Mouse (Mus musculus) kidney, embryonic 16.5 days (tissue): ENCODE measurements around the gene Gm27021. TPM values are rescaled to one million over a fixed set of nuclear protein-coding genes. Genes with fewer than 3 reads are reported as not detected.

Experiments
- ATAC-seq: fragments of 200-750 bp; cut with Nextera tagmentation; 2 replicates; pipeline ENCODE4 v1.8.0; 2017; ENCODE audit warnings: moderate TSS enrichment; ENCODE audit not compliant: low FRiP score, low TSS enrichment
- H3K27ac ChIP-seq: fragments of 300-500 bp; sonication (generic); 2 replicates; pipeline ENCODE4 v1.5.1; 2014; ENCODE audit warnings: low read length
- H3K27me3 ChIP-seq: fragments of 300-500 bp; sonication (generic); 2 replicates; pipeline ENCODE4 v1.6.1; 2014; ENCODE audit warnings: low read length, control low read depth, mixed read lengths; ENCODE audit not compliant: insufficient read depth
- H3K36me3 ChIP-seq: fragments of 300-500 bp; sonication (generic); 2 replicates; pipeline ENCODE4 v1.6.1; 2014; ENCODE audit warnings: low read length, control low read depth, mixed read lengths; ENCODE audit not compliant: insufficient read depth
- H3K4me1 ChIP-seq: fragments of 300-500 bp; sonication (generic); 2 replicates; pipeline ENCODE4 v1.6.1; 2014; ENCODE audit warnings: low read length, control low read depth, mixed read lengths; ENCODE audit not compliant: insufficient read depth
- H3K4me2 ChIP-seq: fragments of 300-500 bp; sonication (generic); replicated peaks from 2 replicates; pipeline ENCODE4 v1.6.1; 2014; ENCODE audit warnings: low read depth, low read length
- H3K4me3 ChIP-seq: fragments of 300-500 bp; sonication (generic); 2 replicates; pipeline ENCODE4 v1.5.1; 2014; ENCODE audit warnings: mild to moderate bottlenecking, low read length
- H3K9ac ChIP-seq: fragments of 300-500 bp; sonication (generic); replicated peaks from 2 replicates; pipeline ENCODE4 v1.6.1; 2014; ENCODE audit warnings: low read length
- H3K9me3 ChIP-seq: fragments of 300-500 bp; sonication (generic); 2 replicates; pipeline ENCODE4 v1.6.1; 2016; ENCODE audit warnings: low read length, control low read depth
- WGBS: fragments of 180-500 bp; shearing (Covaris S2); extraction: QIAGEN DNeasy Blood & Tissue Kit; methylation state at CpG from one replicate; pipeline ENCODE4 v1.1.7; 2014; 5-methylcytosine and 5-hydroxymethylcytosine counted together
- polyA plus RNA-seq: library from polyadenylated mRNA; unstranded; fragments of >200 nt; fragmentation: Nextera tagmentation; extraction: Ambion mirVana; gene quantifications from 2 replicates; pipeline ENCODE4 v1.2.1, GENCODE M21; 2015

Gene Gm27021
- polyA plus RNA-seq, 1 experiment from 2014 or later = 4.2 TPM

DNA sequence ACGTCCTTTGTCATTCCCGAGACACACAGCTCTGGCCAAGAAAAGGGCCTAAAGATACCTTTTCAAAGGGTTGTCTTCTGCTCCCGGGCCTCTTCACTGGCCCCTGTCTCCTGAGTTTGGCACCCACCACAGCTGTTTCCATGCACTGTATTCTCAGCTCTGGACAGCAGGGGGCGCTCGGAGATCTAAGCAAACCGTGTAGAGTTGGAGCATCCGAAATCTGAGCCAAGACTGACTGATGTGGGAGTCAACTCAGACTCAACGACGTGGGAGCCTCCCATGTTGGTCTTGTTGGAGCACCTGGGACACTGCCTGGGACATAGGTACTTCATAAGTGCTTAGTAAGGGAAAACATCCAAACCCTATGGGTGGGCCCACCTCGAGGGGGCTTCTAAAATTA lies 10.6 kb upstream of the Gm27021 start:
- no peaks in the 10 kb centered on the region for H3K4me1 ChIP-seq
- H3K36me3 ChIP-seq = peaks cover 9% of the 10 kb centered on the region
- no peak overlapping the region for H3K4me3 ChIP-seq
- H3K9ac ChIP-seq = no peak overlapping the region
- no peak overlapping the region for H3K27ac ChIP-seq
- H3K4me2 ChIP-seq = no peak overlapping the region
- H3K9me3 ChIP-seq = no peaks in the 10 kb centered on the region
- peak; percentile 56 for ATAC-seq
- WGBS = 11% methylated on average over 10 of the region's 10 CpGs
- H3K27me3 ChIP-seq = no peaks in the 10 kb centered on the region

DNA sequence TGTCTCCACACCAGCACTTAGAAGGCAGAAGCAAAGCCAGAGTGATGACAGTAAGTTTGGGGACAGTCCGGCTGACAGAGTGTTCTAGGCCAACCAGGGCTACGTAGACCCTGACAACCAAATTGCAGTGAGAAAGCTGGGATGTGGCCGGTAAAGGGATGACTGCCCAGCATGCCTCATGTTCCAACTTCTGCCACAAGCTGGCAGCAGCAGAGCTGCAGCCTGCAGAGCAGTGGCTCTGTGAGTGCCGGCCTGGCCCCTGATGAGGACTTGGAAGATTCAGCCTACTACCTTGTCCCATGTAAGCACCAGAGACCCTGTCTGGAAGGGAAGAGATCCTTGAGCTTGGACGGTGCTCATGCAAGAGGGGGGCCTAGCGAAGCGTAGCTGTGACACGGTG lies 7.8 kb upstream of the Gm27021 start:
- Histone ChIP-seq H3K4me1 (no peaks in the 10 kb centered on the region), H3K36me3 (peaks cover 35% of the 10 kb centered on the region), H3K4me3 (no peak overlapping the region), H3K9me3 (no peaks in the 10 kb centered on the region), H3K4me2 (no peak overlapping the region), H3K9ac (no peak overlapping the region), H3K27me3 (no peaks in the 10 kb centered on the region), H3K27ac (no peak overlapping the region)
- no peak for ATAC-seq
- 63% methylated on average over 8 of the region's 8 CpGs for WGBS

DNA sequence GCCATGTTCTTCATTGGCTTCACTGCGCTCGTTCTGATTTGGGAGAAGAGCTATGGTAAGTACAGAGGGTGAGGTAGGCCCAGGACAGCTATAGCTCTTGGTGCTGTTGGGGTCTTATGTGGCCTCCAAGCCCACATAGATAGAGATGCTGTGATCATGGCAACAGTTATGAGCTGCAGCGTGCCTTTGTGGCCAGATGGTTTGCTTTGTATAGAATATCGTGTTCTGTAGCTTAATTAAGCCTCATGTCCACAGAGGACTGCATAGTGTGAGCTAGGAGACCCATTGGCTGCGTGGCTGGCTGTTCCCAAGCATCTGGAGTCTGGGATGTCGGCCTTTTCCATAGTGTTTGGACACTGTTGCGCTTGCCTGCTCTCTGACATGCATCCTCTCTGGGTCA lies 5.4 kb upstream of the Gm27021 start:
- H3K4me2 ChIP-seq = no peak overlapping the region
- WGBS = 91% methylated on average over 7 of the region's 7 CpGs
- peaks cover 44% of the 10 kb centered on the region for H3K36me3 ChIP-seq

DNA sequence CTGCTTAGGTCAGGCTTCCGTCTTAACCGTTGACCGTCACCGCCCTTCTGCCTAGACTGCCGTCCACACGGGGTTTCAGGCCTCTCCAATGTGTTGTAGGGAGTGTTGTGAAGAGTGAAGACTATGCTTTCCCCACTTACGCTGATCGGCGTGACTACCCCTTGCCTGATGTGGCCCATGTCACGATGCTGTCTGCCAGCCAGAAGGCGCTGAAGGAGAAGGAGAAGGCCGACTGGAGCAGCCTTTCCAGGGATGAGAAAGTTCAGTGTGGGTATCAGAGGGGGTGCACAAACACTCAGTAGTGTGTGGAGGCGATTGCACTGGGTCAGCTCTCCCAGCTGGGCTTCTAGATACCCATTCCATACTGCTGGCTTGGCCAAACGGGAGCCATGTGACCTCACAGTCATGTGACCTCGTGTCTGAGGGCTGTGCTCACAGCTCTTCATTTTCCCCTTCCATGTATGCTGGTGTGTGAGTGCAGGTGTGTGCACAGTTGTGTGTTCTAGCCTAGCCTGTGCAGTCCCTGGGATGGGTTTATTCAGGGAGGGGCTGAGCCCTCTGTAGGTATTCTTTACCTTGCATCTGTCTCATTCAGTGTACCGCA lies 4.8 kb upstream of the Gm27021 start:
- Histone ChIP-seq H3K36me3 (peaks cover 44% of the 10 kb centered on the region), H3K4me1 (peaks cover 12% of the 10 kb centered on the region), H3K4me2 (no peak overlapping the region), H3K27ac (no peak overlapping the region), H3K9ac (no peak overlapping the region), H3K4me3 (no peak overlapping the region), H3K9me3 (no peaks in the 10 kb centered on the region), H3K27me3 (no peaks in the 10 kb centered on the region)
- 91% methylated on average over 16 of the region's 16 CpGs for WGBS
- ATAC-seq = no peak

More for the DNA sequence above, 5.4 kb upstream of the Gm27021 start:
- H3K9me3 ChIP-seq = no peaks in the 10 kb centered on the region
- H3K27me3 ChIP-seq = no peaks in the 10 kb centered on the region
- no peak overlapping the region for H3K4me3 ChIP-seq
- ATAC-seq = no peak
- no peak overlapping the region for H3K27ac ChIP-seq
- H3K9ac ChIP-seq = no peak overlapping the region
- H3K4me1 ChIP-seq = peaks cover 12% of the 10 kb centered on the region

DNA sequence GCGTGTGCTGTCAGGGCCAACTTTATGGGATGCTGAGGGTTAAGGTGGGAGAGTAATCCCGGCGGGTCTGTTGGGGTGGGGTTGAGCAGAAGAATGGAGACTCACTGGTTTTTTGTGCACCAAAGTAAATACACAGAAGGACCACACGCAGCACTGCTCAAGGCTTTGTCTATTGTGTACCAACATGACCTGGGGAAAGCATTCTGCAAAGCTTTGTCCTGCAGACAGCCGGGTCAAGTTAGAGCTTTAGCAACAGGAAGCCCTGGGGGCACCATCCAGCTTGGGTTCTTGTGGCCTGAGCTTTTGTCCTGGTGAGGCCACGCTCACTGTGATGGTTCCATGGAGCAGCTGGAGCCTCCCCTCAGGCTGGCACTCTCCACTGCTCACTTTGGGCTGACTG lies 3.9 kb upstream of the Gm27021 start:
- Histone ChIP-seq H3K4me1 (peaks cover 17% of the 10 kb centered on the region), H3K27ac (no peak overlapping the region), H3K9me3 (no peaks in the 10 kb centered on the region), H3K4me3 (no peak overlapping the region), H3K36me3 (peaks cover 44% of the 10 kb centered on the region), H3K27me3 (no peaks in the 10 kb centered on the region), H3K9ac (no peak overlapping the region), H3K4me2 (no peak overlapping the region)
- 78% methylated on average over 6 of the region's 6 CpGs for WGBS
- no peak for ATAC-seq

DNA sequence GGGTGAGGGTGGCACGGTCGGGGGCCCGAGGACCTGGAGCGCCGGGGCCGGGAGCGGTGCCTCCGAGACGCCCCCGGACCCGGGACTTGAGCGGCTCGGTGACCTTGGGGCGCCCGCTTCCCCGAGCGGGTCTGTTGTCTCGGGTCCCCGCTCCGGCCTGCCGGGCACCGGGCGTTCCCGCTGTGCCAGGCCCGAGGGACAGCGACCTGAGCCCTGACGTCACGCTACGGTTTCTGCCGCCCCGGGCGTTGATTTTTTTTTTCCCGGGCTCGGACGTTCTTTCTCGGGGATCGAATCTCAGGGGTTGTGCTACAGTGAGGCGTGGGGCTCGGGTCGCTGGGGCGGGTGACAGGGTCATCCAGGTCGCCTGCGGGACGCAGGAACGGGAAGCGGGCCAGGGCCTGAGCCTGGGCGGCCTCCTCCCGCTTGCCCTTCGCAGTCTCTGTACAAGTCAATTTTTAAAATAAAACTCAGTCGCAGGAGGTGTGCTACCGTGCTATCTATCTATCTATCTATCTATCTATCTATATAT lies 561 bp upstream of the Gm27021 start, which contains the start of gene Emc8:
TSS of gene Emc8 (minus strand) at position 200 of the 532 bp plus-strand sequence.
- H3K27me3 ChIP-seq = no peaks in the 10 kb centered on the region
- peak within 1 kb of the TSS; percentile 77 for H3K4me2 ChIP-seq
- peaks cover 35% of the 10 kb centered on the region for H3K36me3 ChIP-seq
- WGBS = under 1% methylated on average over 51 of the region's 51 CpGs
- H3K4me3 ChIP-seq = peak within 1 kb of the TSS; percentile 95
- H3K9ac ChIP-seq = peak within 1 kb of the TSS; percentile 95
- H3K27ac ChIP-seq = peak within 1 kb of the TSS; percentile 90
- ATAC-seq = peak; percentile 47; the same call in 1 of the 2 replicates
- peaks cover 35% of the 10 kb centered on the region for H3K4me1 ChIP-seq
- no peaks in the 10 kb centered on the region for H3K9me3 ChIP-seq

DNA sequence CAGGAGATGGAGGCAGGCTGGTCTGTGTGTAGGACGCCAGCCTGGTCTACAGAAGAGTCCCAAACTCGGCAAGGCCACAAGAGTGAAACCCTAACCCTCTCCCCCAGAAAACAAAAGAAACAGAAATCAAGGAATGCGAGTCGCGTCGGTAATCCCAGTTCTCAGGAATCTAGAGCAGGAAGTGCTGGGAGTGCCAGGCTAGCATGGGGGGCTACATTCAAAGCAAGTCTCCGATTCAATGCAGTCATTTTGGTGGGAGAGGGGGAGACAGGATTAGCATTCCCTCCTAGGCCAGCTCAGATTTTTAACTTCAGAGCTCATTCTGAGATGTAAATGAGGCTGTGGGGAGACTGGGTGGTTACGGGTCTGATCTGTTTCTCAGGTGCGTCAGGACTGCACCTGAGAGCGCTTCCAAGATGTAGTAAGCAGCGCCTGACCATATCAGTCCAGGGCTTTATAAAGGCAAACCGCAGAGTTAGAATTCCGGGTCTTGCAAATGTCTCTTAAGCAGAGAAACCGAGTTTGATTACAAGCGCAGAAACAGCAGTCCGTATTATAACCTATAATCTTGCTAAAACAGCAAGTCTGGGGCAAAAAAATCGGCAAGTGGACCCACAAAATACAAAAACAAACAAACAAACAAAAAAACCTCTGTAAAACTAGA lies 940 bp downstream of the Gm27021 start:
- peak overlapping the region; percentile 95 for H3K9ac ChIP-seq
- no peaks in the 10 kb centered on the region for H3K9me3 ChIP-seq
- H3K27me3 ChIP-seq = no peaks in the 10 kb centered on the region
- H3K4me2 ChIP-seq = peak overlapping the region; percentile 77
- H3K4me1 ChIP-seq = peaks cover 35% of the 10 kb centered on the region
- peak overlapping the region; percentile 95 for H3K4me3 ChIP-seq
- 3% methylated on average over 17 of the region's 17 CpGs for WGBS
- ATAC-seq = no peak
- H3K27ac ChIP-seq = peak overlapping the region; percentile 90
- peaks cover 21% of the 10 kb centered on the region for H3K36me3 ChIP-seq

DNA sequence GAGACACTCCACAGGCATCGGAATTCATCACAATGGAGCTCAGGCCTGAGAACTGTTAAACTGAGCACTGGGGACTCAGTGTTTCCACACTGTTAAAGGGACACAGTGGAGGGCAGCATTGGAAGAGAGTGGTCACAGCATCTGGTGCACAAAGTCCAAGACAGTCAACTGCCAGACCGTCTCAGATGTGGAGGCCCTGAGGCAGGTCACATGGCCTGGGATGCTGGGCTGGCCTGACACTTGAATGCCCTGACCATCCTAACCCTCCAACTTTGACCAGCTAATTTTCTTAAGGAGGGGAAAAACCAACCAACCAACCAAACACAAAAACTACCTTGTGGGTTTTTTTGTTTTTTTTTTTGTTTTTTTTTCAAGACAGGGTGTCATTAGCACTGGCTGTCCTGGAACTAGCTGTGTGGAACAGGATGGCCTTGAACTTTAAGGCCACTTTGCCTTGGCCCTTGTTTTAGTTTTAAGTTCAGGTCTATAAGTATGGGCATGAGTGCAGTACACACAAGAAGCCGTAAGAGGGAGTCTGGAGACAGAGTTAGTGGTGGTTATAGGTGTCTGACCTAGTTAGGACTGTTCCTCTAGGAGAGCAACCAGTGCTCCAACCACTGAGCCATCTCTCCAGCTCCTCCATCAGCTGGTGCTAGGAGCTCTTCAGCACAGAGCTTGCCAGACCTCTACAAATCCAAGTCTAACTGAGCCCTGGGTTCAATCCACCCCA lies 2.0 kb downstream of the Gm27021 start:
- Histone ChIP-seq H3K36me3 (peaks cover 11% of the 10 kb centered on the region), H3K4me3 (peak overlapping the region; percentile 95; the same call in 1 of the 2 replicates), H3K4me2 (peak overlapping the region; percentile 77; the same call in 1 of the 2 replicates), H3K27ac (no peak overlapping the region), H3K9ac (peak overlapping the region; percentile 95; the same call in 1 of the 2 replicates), H3K4me1 (peaks cover 35% of the 10 kb centered on the region), H3K9me3 (no peaks in the 10 kb centered on the region), H3K27me3 (no peaks in the 10 kb centered on the region)
- 71% methylated on average over 3 of the region's 3 CpGs for WGBS
- no peak for ATAC-seq

DNA sequence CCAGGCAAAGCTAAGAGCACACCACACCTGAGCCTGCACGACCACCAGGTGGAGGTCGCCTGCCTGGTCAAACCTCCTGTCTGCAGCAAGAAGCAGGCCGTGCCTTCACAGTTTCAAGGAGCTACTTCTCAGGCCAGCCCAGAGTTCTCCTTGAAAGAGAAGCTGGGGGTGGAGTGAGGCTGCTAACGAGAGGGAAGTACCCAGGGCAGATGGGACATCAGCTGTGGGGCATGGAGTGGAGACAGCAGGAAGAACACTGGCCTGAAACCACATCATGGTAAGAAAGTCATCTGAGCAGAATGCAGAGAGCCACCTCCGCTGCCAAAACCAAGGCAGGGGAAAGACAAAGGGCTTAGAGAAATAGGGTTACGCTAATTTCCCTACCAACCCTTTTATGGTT lies 3.3 kb downstream of the Gm27021 start:
- Histone ChIP-seq H3K27ac (no peak overlapping the region), H3K36me3 (no peaks in the 10 kb centered on the region), H3K4me3 (no peak overlapping the region), H3K9me3 (no peaks in the 10 kb centered on the region), H3K9ac (no peak overlapping the region), H3K4me1 (peaks cover 30% of the 10 kb centered on the region), H3K27me3 (no peaks in the 10 kb centered on the region), H3K4me2 (no peak overlapping the region)
- 81% methylated on average over 6 of the region's 6 CpGs for WGBS
- no peak for ATAC-seq
